Mouse (Mus musculus) limb, embryonic 11.5 days (tissue): Measurements from ENCODE around the gene Naaladl2. TPM values are rescaled to one million over a fixed set of nuclear protein-coding genes. Genes with fewer than 3 reads are reported as not detected.

Experiments used
- ATAC-seq: fragments of 200-750 bp; cut with Nextera tagmentation; 2 replicates; pipeline ENCODE4 v1.8.0; 2017; ENCODE audit warnings: low read depth; ENCODE audit not compliant: insufficient number of reproducible peaks, low FRiP score, low TSS enrichment
- DNase-seq: peaks from one replicate; pipeline ENCODE4 v3.0.0-alpha.2; 2015; ENCODE audit warnings: low spot score
- H3K27ac ChIP-seq: fragments of 300-500 bp; sonication (generic); replicated peaks from 2 replicates; pipeline ENCODE4 v1.5.1; 2014; ENCODE audit warnings: low read depth, mild to moderate bottlenecking, low read length
- H3K27me3 ChIP-seq: fragments of 300-500 bp; sonication (generic); 2 replicates; pipeline ENCODE4 v1.6.1; 2014; ENCODE audit warnings: mild to moderate bottlenecking, low read length, mixed read lengths; ENCODE audit not compliant: control insufficient read depth, insufficient read depth
- H3K36me3 ChIP-seq: fragments of 300-500 bp; sonication (generic); 2 replicates; pipeline ENCODE4 v1.6.1; 2014; ENCODE audit warnings: mild to moderate bottlenecking, low read length, moderate library complexity, mixed read lengths; ENCODE audit not compliant: control insufficient read depth, insufficient read depth
- H3K4me1 ChIP-seq: fragments of 300-500 bp; sonication (generic); 2 replicates; pipeline ENCODE4 v1.6.1; 2014; ENCODE audit warnings: low read length, mixed read lengths; ENCODE audit not compliant: control insufficient read depth, insufficient read depth
- H3K4me2 ChIP-seq: fragments of 300-500 bp; sonication (generic); 2 replicates; pipeline ENCODE4 v1.6.1; 2014; ENCODE audit warnings: low read depth, mild to moderate bottlenecking, moderate library complexity; ENCODE audit not compliant: severe bottlenecking
- H3K4me3 ChIP-seq: fragments of 300-500 bp; sonication (generic); 2 replicates; pipeline ENCODE4 v1.5.1; 2014; ENCODE audit warnings: low read depth, low read length
- H3K9ac ChIP-seq: fragments of 300-500 bp; sonication (generic); 2 replicates; pipeline ENCODE4 v1.6.1; 2014; ENCODE audit warnings: mild to moderate bottlenecking, low read length
- H3K9me3 ChIP-seq: fragments of 300-500 bp; sonication (generic); 2 replicates; pipeline ENCODE4 v1.6.1; 2016; ENCODE audit warnings: low read length; ENCODE audit not compliant: control insufficient read depth
- WGBS: fragments of 180-500 bp; shearing (Covaris S2); extraction: QIAGEN DNeasy Blood & Tissue Kit; methylation state at CpG from one replicate; pipeline ENCODE4 v1.1.7; 2014; 5-methylcytosine and 5-hydroxymethylcytosine counted together
- polyA plus RNA-seq: library from polyadenylated mRNA; unstranded; fragments of >200 nt; fragmentation: Nextera tagmentation; extraction: Ambion mirVana; gene quantifications from 2 replicates; pipeline ENCODE4 v1.2.1, GENCODE M21; 2014

The Naaladl2 gene
- polyA plus RNA-seq, 1 experiment from 2014 or later, result 0.43 TPM

- ATAC-seq (no peak), DNase-seq (no peak)
- no peak overlapping the region for H3K27ac ChIP-seq
- H3K4me3 ChIP-seq, result no peak overlapping the region
- H3K27me3 ChIP-seq, result no peaks in the 10 kb centered on the region
- no peaks in the 10 kb centered on the region for H3K4me1 ChIP-seq
- no peak overlapping the region for H3K4me2 ChIP-seq
- H3K9ac ChIP-seq, result no peak overlapping the region
- WGBS, result 82% methylated on average over 3 of the region's 3 CpGs
- no peaks in the 10 kb centered on the region for H3K9me3 ChIP-seq
- H3K36me3 ChIP-seq, result no peaks in the 10 kb centered on the region
Measured at GRCm38 (mm10) chr3:24905425-24905960, 238.6 kb downstream of the Naaladl2 start.

GRCm38 (mm10) chr3:24888801-24889200 is 255.3 kb downstream of the Naaladl2 start:
- H3K4me3 ChIP-seq, result no peak overlapping the region
- no peaks in the 10 kb centered on the region for H3K27me3 ChIP-seq
- DNase-seq (no peak), ATAC-seq (no peak)
- WGBS, result 86% methylated on average over 3 of the region's 3 CpGs
- H3K36me3 ChIP-seq, result no peaks in the 10 kb centered on the region
- no peak overlapping the region for H3K9ac ChIP-seq
- no peaks in the 10 kb centered on the region for H3K9me3 ChIP-seq
- H3K4me1 ChIP-seq, result no peaks in the 10 kb centered on the region
- no peak overlapping the region for H3K4me2 ChIP-seq
- no peak overlapping the region for H3K27ac ChIP-seq

GRCm38 (mm10) chr3:24872254-24872653 is 271.8 kb downstream of the Naaladl2 start:
- H3K9me3 ChIP-seq, result no peaks in the 10 kb centered on the region
- WGBS, result 96% methylated on average over 1 of the region's 1 CpGs
- H3K4me3 ChIP-seq, result no peak overlapping the region
- DNase-seq (no peak), ATAC-seq (no peak)
- no peaks in the 10 kb centered on the region for H3K36me3 ChIP-seq
- H3K27me3 ChIP-seq, result no peaks in the 10 kb centered on the region
- H3K4me2 ChIP-seq, result no peak overlapping the region
- no peak overlapping the region for H3K9ac ChIP-seq
- no peak overlapping the region for H3K27ac ChIP-seq
- H3K4me1 ChIP-seq, result no peaks in the 10 kb centered on the region

- DNase-seq (no peak), ATAC-seq (no peak)
- Histone ChIP-seq H3K4me3 (no peak overlapping the region), H3K36me3 (no peaks in the 10 kb centered on the region), H3K9ac (no peak overlapping the region), H3K4me2 (no peak overlapping the region), H3K9me3 (no peaks in the 10 kb centered on the region), H3K4me1 (no peaks in the 10 kb centered on the region), H3K27ac (no peak overlapping the region), H3K27me3 (no peaks in the 10 kb centered on the region)
- 76% methylated on average over 2 of the region's 2 CpGs for WGBS
Measured at GRCm38 (mm10) chr3:24852936-24853335, 291.1 kb downstream of the Naaladl2 start.

GRCm38 (mm10) chr3:24796739-24797138 is 347.3 kb downstream of the Naaladl2 start:
- no peak overlapping the region for H3K9ac ChIP-seq
- no peaks in the 10 kb centered on the region for H3K36me3 ChIP-seq
- H3K4me1 ChIP-seq, result no peaks in the 10 kb centered on the region
- DNase-seq (no peak), ATAC-seq (no peak)
- H3K4me3 ChIP-seq, result no peak overlapping the region
- WGBS, result 65% methylated on average over 2 of the region's 2 CpGs
- H3K27me3 ChIP-seq, result no peaks in the 10 kb centered on the region
- no peak overlapping the region for H3K27ac ChIP-seq
- no peak overlapping the region for H3K4me2 ChIP-seq
- H3K9me3 ChIP-seq, result no peaks in the 10 kb centered on the region

- Histone ChIP-seq H3K4me3 (no peak overlapping the region), H3K4me2 (no peak overlapping the region), H3K9ac (no peak overlapping the region), H3K36me3 (no peaks in the 10 kb centered on the region), H3K27ac (no peak overlapping the region), H3K27me3 (no peaks in the 10 kb centered on the region), H3K4me1 (no peaks in the 10 kb centered on the region), H3K9me3 (no peaks in the 10 kb centered on the region)
- no peak for ATAC-seq
- DNase-seq, result no peak
- WGBS, result 81% methylated on average over 1 of the region's 1 CpGs
Measured at GRCm38 (mm10) chr3:24787451-24788148, 356.5 kb downstream of the Naaladl2 start.

- ATAC-seq, result no peak
- DNase-seq, result no peak
- WGBS, result 88% methylated on average over 3 of the region's 3 CpGs
- H3K9me3 ChIP-seq, result no peaks in the 10 kb centered on the region
- no peak overlapping the region for H3K4me2 ChIP-seq
- no peaks in the 10 kb centered on the region for H3K27me3 ChIP-seq
- H3K9ac ChIP-seq, result no peak overlapping the region
- no peak overlapping the region for H3K27ac ChIP-seq
- H3K4me3 ChIP-seq, result no peak overlapping the region
- no peaks in the 10 kb centered on the region for H3K36me3 ChIP-seq
- no peaks in the 10 kb centered on the region for H3K4me1 ChIP-seq
Measured at GRCm38 (mm10) chr3:24784108-24784507, 360.0 kb downstream of the Naaladl2 start.

- Histone ChIP-seq H3K9ac (no peak overlapping the region), H3K4me1 (no peaks in the 10 kb centered on the region), H3K27me3 (no peaks in the 10 kb centered on the region), H3K9me3 (no peaks in the 10 kb centered on the region), H3K36me3 (no peaks in the 10 kb centered on the region), H3K4me3 (no peak overlapping the region), H3K4me2 (no peak overlapping the region), H3K27ac (no peak overlapping the region)
- peak; percentile 22 for DNase-seq
- WGBS, result 53% methylated on average over 7 of the region's 7 CpGs
- no peak for ATAC-seq
Measured at GRCm38 (mm10) chr3:24783462-24783829, 360.6 kb downstream of the Naaladl2 start.
